Mouse (Mus musculus): ENCODE data around the gene Kcnd3. TPM values are rescaled to one million over a fixed set of nuclear protein-coding genes. Genes with fewer than 3 reads are reported as not detected.

The Kcnd3 gene
- polyA plus RNA-seq, 2 experiments, result 1.0 to 2.0 TPM

DNA sequence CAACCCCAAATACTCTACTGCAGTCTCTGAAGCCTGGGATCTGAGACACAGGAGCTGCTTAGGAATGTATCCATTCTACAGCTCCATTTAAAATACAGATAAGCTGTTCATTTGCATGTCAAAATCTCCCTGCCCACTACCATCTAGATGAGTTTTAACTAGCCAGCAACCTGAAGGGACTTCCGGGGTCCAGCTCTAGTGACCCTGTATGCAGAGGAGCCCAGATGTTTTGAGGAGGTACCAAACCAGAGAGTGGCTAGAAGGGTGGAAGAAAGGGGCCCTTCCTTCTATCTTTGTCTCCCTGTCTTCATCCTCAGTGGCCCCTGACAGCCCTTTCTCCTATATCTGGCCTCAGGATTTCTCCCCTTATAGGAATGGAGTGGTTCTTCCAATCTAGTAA is 218.7 kb downstream of the Kcnd3 start:
- DNase-seq (ENCODE audit: low spot score), result no peak
- no peak for ATAC-seq (ENCODE audit: low FRiP score, low read depth)
- 76% methylated on average over 1 of the region's 1 CpGs for WGBS
- Histone ChIP-seq H3K4me3 (replicated peaks; ENCODE audit: low read length) (no peak overlapping the region), H3K9ac (ENCODE audit: low read depth, low read length, severe bottlenecking) (no peak overlapping the region), H3K4me1 (ENCODE audit: control insufficient read depth, insufficient read depth, low read length) (no peaks in the 10 kb centered on the region), H3K27me3 (ENCODE audit: control insufficient read depth, insufficient read depth, low read length) (no peaks in the 10 kb centered on the region), H3K4me2 (replicated peaks; ENCODE audit: low read depth, low read length, severe bottlenecking) (no peak overlapping the region), H3K36me3 (ENCODE audit: control insufficient read depth, insufficient read depth, low read length) (no peaks in the 10 kb centered on the region), H3K9me3 (ENCODE audit: control insufficient read depth, low read length) (no peaks in the 10 kb centered on the region), H3K27ac (replicated peaks; ENCODE audit: low read depth, low read length) (no peak overlapping the region)
- no peak for TF ChIP-seq POLR2A (IDR thresholded peaks at IDR 0.05; ENCODE audit: borderline replicate concordance, extremely low read depth, insufficient read depth, insufficient read length)

DNA sequence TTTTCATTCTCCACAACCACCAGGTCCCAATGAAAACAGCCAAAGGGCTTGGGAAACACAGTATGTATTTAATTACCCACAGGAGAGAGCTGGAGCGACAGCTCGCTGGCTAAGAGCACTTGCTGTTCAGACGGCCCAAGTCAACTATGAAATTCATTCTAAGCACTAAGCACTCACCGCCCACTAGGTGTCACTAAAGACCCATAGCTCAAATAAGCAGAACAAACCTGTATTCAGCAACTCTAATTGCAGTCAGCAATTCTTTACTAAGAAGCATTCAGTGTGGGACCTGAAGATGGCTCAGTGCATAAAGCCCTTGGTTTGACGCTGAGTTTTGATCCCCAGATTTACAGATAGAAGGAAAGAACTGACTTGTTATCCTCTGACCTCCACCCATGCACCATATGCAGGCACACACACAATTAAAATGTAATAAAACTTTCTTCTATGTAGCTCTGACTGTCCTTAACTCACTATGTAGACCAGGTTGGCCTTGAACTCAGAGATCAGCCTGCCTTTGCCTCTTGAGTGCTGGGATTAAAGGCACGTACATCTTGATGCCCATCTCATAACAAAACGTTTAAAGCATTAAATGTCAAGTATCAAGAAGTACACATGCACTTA is 222.6 kb downstream of the Kcnd3 start:
- H3K4me3 ChIP-seq (replicated peaks; ENCODE audit: low read length), result no peak overlapping the region
- DNase-seq (ENCODE audit: low spot score), result peak; percentile 86
- H3K9ac ChIP-seq (ENCODE audit: low read depth, low read length, severe bottlenecking), result no peak overlapping the region
- H3K36me3 ChIP-seq (ENCODE audit: control insufficient read depth, insufficient read depth, low read length), result peaks cover 28% of the 10 kb centered on the region
- no peaks in the 10 kb centered on the region for H3K4me1 ChIP-seq (ENCODE audit: control insufficient read depth, insufficient read depth, low read length)
- H3K4me2 ChIP-seq (replicated peaks; ENCODE audit: low read depth, low read length, severe bottlenecking), result no peak overlapping the region
- 23% methylated on average over 7 of the region's 7 CpGs for WGBS
- peak; percentile 57; the same call in 1 of the 2 replicates for ATAC-seq (ENCODE audit: low FRiP score, low read depth)
- H3K9me3 ChIP-seq (ENCODE audit: control insufficient read depth, low read length), result no peaks in the 10 kb centered on the region
- no peaks in the 10 kb centered on the region for H3K27me3 ChIP-seq (ENCODE audit: control insufficient read depth, insufficient read depth, low read length)
- H3K27ac ChIP-seq (replicated peaks; ENCODE audit: low read depth, low read length), result no peak overlapping the region
- no peak for TF ChIP-seq POLR2A (IDR thresholded peaks at IDR 0.05; ENCODE audit: borderline replicate concordance, extremely low read depth, insufficient read depth, insufficient read length)

DNA sequence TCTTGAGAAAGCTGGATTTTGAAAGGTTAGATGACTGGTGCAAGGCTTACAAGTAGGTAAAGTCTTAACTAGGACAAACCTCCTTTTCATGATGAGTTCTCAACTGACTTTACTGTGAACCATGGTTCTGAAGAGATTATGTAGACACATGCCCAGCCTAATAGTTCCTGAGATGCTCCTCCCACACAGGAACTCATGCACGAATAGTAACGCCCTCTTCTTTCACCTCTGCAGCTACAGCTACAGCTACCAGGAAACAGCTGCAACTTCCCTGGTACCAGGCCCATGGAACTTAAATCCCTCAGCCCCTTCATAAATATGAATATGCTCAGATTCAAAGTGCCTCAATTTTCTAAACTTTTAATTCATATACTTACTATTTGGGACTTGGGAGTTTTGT is 223.8 kb downstream of the Kcnd3 start:
- no peak for DNase-seq (ENCODE audit: low spot score)
- no peak overlapping the region for H3K27ac ChIP-seq (replicated peaks; ENCODE audit: low read depth, low read length)
- H3K27me3 ChIP-seq (ENCODE audit: control insufficient read depth, insufficient read depth, low read length), result no peaks in the 10 kb centered on the region
- no peak for TF ChIP-seq POLR2A (IDR thresholded peaks at IDR 0.05; ENCODE audit: borderline replicate concordance, extremely low read depth, insufficient read depth, insufficient read length)
- H3K9ac ChIP-seq (ENCODE audit: low read depth, low read length, severe bottlenecking), result no peak overlapping the region
- no peak overlapping the region for H3K4me3 ChIP-seq (replicated peaks; ENCODE audit: low read length)
- H3K4me1 ChIP-seq (ENCODE audit: control insufficient read depth, insufficient read depth, low read length), result no peaks in the 10 kb centered on the region
- no peak for ATAC-seq (ENCODE audit: low FRiP score, low read depth)
- WGBS, result 49% methylated on average over 2 of the region's 2 CpGs
- H3K36me3 ChIP-seq (ENCODE audit: control insufficient read depth, insufficient read depth, low read length), result peaks cover 38% of the 10 kb centered on the region
- no peak overlapping the region for H3K4me2 ChIP-seq (replicated peaks; ENCODE audit: low read depth, low read length, severe bottlenecking)
- H3K9me3 ChIP-seq (ENCODE audit: control insufficient read depth, low read length), result no peaks in the 10 kb centered on the region

DNA sequence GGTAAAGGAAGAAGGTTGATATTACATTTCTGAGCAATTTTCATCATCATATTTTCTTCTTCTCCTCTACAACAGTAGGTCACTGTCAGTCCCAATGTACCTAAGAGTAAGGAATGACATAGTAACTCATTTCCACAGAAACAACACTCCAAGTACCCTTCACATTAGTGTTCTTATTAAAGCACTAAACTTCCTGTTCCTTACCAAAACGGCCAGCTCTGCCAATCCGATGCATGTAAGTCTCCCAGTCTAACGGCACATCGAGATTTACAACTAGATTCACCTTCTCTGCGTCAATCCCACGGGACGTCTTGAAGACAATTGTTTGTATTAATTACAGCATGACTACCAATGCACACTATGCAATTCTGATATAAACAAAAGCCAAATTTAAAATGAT is 228.2 kb downstream of the Kcnd3 start:
- H3K27ac ChIP-seq (replicated peaks; ENCODE audit: low read depth, low read length), result no peak overlapping the region
- peaks cover 69% of the 10 kb centered on the region for H3K36me3 ChIP-seq (ENCODE audit: control insufficient read depth, insufficient read depth, low read length)
- ATAC-seq (ENCODE audit: low FRiP score, low read depth), result no peak
- no peak for DNase-seq (ENCODE audit: low spot score)
- 91% methylated on average over 7 of the region's 7 CpGs for WGBS
- no peak overlapping the region for H3K9ac ChIP-seq (ENCODE audit: low read depth, low read length, severe bottlenecking)
- no peaks in the 10 kb centered on the region for H3K27me3 ChIP-seq (ENCODE audit: control insufficient read depth, insufficient read depth, low read length)
- H3K9me3 ChIP-seq (ENCODE audit: control insufficient read depth, low read length), result no peaks in the 10 kb centered on the region
- no peaks in the 10 kb centered on the region for H3K4me1 ChIP-seq (ENCODE audit: control insufficient read depth, insufficient read depth, low read length)
- no peak overlapping the region for H3K4me3 ChIP-seq (replicated peaks; ENCODE audit: low read length)
- no peak overlapping the region for H3K4me2 ChIP-seq (replicated peaks; ENCODE audit: low read depth, low read length, severe bottlenecking)
- TF ChIP-seq POLR2A (IDR thresholded peaks at IDR 0.05; ENCODE audit: borderline replicate concordance, extremely low read depth, insufficient read depth, insufficient read length), result no peak

DNA sequence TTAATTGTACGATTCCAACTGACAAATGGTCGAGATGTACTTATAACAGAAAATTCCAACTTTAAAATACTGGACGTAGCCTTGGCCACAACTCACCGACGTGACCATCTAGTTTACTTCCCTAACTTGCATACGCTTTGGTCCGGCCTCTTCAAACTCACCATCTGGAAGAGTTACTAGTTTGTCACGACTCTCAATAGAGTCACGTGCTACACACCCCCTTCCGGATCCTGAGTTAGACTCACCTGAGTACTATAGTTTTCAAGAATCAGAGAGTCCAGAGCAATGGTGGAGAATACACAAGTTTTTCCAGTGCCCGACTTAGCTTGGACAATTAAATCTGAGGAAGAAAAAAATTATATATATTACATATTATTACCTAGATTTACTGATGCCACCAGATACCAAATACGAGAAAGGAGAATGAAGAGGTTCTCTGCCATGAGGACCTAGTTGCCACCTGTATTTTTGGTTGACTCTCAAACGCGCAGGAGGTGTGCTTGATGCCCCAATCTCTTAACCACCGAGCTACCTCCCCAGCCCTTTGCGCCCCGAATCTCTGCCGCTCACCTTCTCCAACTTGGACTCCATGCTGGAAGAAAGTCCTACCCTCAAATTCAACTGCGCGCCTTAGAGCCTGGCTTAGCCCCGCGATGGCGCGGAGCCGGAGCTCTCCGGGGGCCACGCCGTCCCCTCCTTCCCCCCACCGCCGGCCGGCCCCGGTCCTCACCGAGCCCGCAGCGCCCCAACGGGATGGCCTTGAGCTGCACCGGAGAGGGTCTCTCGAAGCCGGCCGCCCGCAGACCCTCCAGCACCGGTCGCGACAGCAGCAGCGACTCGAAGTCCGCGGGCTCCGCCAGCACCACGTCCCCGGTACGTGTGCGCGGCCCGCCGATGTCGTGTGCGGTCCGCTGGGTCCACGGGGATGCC is 234.5 kb downstream of the Kcnd3 start:
- Histone ChIP-seq H3K27me3 (ENCODE audit: control insufficient read depth, insufficient read depth, low read length) (no peaks in the 10 kb centered on the region), H3K4me1 (ENCODE audit: control insufficient read depth, insufficient read depth, low read length) (0 out of 2 replicates have a peak, but pooled peaks cover 8% of the 10 kb centered on the region), H3K4me2 (replicated peaks; ENCODE audit: low read depth, low read length, severe bottlenecking) (peak overlapping the region; percentile 65), H3K9ac (ENCODE audit: low read depth, low read length, severe bottlenecking) (peak overlapping the region; percentile 95), H3K27ac (replicated peaks; ENCODE audit: low read depth, low read length) (peak overlapping the region; percentile 79), H3K36me3 (ENCODE audit: control insufficient read depth, insufficient read depth, low read length) (peaks cover 27% of the 10 kb centered on the region), H3K4me3 (replicated peaks; ENCODE audit: low read length) (peak overlapping the region; percentile 99), H3K9me3 (ENCODE audit: control insufficient read depth, low read length) (no peaks in the 10 kb centered on the region)
- ATAC-seq (ENCODE audit: low FRiP score, low read depth) (peak; percentile 46), DNase-seq (ENCODE audit: low spot score) (peak; percentile 8)
- WGBS, result 6% methylated on average over 60 of the region's 60 CpGs
- no peak for TF ChIP-seq POLR2A (IDR thresholded peaks at IDR 0.05; ENCODE audit: borderline replicate concordance, extremely low read depth, insufficient read depth, insufficient read length)

Data from limb, embryonic 14.5 days (tissue).